Mouse (Mus musculus): ENCODE measurements around the gene Klhl11.

- TF ChIP-seq POLR2A (IDR thresholded peaks at IDR 0.05; ENCODE audit: insufficient read depth, low read depth, low read length) (no peak), CTCF (IDR thresholded peaks at IDR 0.05) (no peak), EP300 (IDR thresholded peaks at IDR 0.05; ENCODE audit: insufficient read depth, low read depth, low read length) (no peak)
Measured at GRCm38 (mm10) chr11:100462699-100463098, 9.8 kb downstream of the Klhl11 start.
